Mouse (Mus musculus): ENCODE data around the gene Tmem131. TPM values are rescaled to one million over a fixed set of nuclear protein-coding genes. Genes with fewer than 3 reads are reported as not detected.

The Tmem131 gene
- total RNA-seq (2014; fragmentation: Nextera tagmentation) (298 and 313 TPM in 2 replicates), total RNA-seq (2017) (50.2 and 51.0 TPM in 2 replicates), polyA plus RNA-seq (2012) (98.2 and 108 TPM in 2 replicates)

DNA sequence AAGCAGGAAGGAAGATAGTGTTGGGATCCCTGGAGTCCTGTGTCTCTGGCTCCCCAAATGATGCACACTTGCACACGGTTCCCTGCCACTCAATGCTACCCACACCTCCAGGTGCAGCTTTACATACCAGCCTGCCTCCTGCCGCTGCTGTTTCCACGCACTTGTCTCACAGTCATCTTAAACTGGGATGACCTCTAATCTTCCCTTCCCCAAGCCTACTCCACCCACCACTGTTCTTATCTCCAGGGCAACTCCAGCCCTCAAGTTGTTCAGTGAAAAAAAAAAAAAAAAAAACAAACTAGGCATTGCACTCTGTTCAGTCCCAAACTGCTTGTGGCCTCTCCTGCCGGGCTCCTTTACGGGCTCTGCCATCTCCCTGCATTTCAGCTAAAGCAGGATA is at the start of gene Tmem131:
Gene Tmem131, minus strand, starts transcription at position 14 of the 400 bp plus-strand sequence.
- ATAC-seq (ENCODE audit: extremely low read depth, insufficient number of reproducible peaks, low FRiP score, poor library complexity, severe bottlenecking) (peak; percentile 84), DNase-seq (ENCODE audit: low spot score) (peak; percentile 77)
- TF ChIP-seq TAL1 (conservative IDR thresholded peaks at IDR 0.05; ENCODE audit: low read depth, low read length) (peak; percentile 54), CTCF (IDR thresholded peaks at IDR 0.05; ENCODE audit: low read depth, low read length) (no peak)
- no peaks in the 10 kb centered on the region for H3K9me3 ChIP-seq (replicated peaks)
- no peaks in the 10 kb centered on the region for H3K36me3 ChIP-seq (replicated peaks)
- H3K4me1 ChIP-seq (ENCODE audit: insufficient read depth, low read depth, low read length), result peaks cover 68% of the 10 kb centered on the region
- H3K4me3 ChIP-seq (ENCODE audit: low read depth, low read length), result peak within 1 kb of the TSS; percentile 58; the same call in 1 of the 2 replicates
- H3K27me3 ChIP-seq (ENCODE audit: insufficient read depth, low read length), result no peaks in the 10 kb centered on the region

DNA sequence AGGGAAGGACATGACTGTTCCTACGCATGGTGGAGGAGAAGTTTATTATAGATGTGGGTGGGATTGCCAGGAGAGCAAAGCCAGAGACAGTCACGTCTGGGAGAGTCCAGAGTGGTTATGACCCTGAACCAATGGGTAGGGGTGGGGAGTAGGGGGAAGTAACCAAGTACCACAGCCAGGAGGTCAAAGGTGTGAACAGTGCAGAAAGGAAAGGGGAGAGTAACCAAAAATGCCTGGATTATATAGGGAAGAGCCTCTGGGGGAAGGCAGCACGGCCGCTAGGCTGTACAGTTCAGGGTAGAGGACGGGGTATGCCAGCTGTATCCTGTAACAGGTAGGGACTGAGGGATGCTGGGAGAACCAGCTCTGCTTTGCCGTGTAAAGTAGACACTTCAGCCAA is 45.1 kb upstream of the Tmem131 start:
- ATAC-seq (ENCODE audit: extremely low read depth, insufficient number of reproducible peaks, low FRiP score, poor library complexity, severe bottlenecking) (no peak), DNase-seq (ENCODE audit: low spot score) (no peak)
- H3K27me3 ChIP-seq (ENCODE audit: insufficient read depth, low read length), result peaks cover 64% of the 10 kb centered on the region
- H3K4me1 ChIP-seq (ENCODE audit: insufficient read depth, low read depth, low read length), result peaks cover 12% of the 10 kb centered on the region
- no peak for TF ChIP-seq TAL1 (conservative IDR thresholded peaks at IDR 0.05; ENCODE audit: low read depth, low read length)
- TF ChIP-seq GATA2 (IDR thresholded peaks at IDR 0.05; ENCODE audit: borderline replicate concordance, low read depth, low read length), result no peak
- no peak for TF ChIP-seq CTCF (IDR thresholded peaks at IDR 0.05; ENCODE audit: low read depth, low read length)
- TF ChIP-seq GATA1 (IDR thresholded peaks at IDR 0.05; ENCODE audit: borderline replicate concordance, low read length), result no peak
- TF ChIP-seq POLR2AphosphoS5 (IDR thresholded peaks at IDR 0.05; ENCODE audit: insufficient replicate concordance, low read depth, low read length), result no peak
- no peaks in the 10 kb centered on the region for H3K9me3 ChIP-seq (replicated peaks)
- H3K36me3 ChIP-seq (replicated peaks), result no peaks in the 10 kb centered on the region
- H3K4me3 ChIP-seq (ENCODE audit: low read depth, low read length), result no peak overlapping the region

DNA sequence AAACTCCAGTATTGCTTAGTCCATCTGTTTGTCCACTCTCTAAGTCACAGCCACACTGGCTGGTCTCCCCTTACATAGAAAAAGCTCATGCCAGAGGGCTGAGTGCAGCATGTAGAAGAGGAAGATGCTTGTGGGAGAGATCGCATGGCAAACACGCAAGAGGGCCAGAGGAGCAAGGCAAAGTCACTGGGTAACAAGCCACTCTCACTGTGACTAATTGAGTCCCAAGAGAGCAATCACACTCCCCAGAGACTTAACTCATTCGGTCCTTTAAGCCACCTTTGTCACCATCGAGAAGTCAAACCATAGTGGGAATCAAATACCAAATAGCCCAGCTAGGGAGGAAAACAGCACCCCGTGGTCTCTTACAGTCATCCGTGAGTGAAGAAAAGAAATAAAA is 44.7 kb upstream of the Tmem131 start:
- H3K9me3 ChIP-seq (replicated peaks), result no peaks in the 10 kb centered on the region
- no peak overlapping the region for H3K4me3 ChIP-seq (ENCODE audit: low read depth, low read length)
- DNase-seq (ENCODE audit: low spot score) (no peak), ATAC-seq (ENCODE audit: extremely low read depth, insufficient number of reproducible peaks, low FRiP score, poor library complexity, severe bottlenecking) (no peak)
- peaks cover 13% of the 10 kb centered on the region for H3K4me1 ChIP-seq (ENCODE audit: insufficient read depth, low read depth, low read length)
- no peaks in the 10 kb centered on the region for H3K36me3 ChIP-seq (replicated peaks)
- H3K27me3 ChIP-seq (ENCODE audit: insufficient read depth, low read length), result peaks cover 65% of the 10 kb centered on the region
- TF ChIP-seq GATA1 (IDR thresholded peaks at IDR 0.05; ENCODE audit: borderline replicate concordance, low read length), result no peak
- TF ChIP-seq POLR2AphosphoS5 (IDR thresholded peaks at IDR 0.05; ENCODE audit: insufficient replicate concordance, low read depth, low read length), result no peak
- TF ChIP-seq TAL1 (conservative IDR thresholded peaks at IDR 0.05; ENCODE audit: low read depth, low read length), result no peak
- TF ChIP-seq GATA2 (IDR thresholded peaks at IDR 0.05; ENCODE audit: borderline replicate concordance, low read depth, low read length), result no peak
- TF ChIP-seq CTCF (IDR thresholded peaks at IDR 0.05; ENCODE audit: low read depth, low read length), result no peak

DNA sequence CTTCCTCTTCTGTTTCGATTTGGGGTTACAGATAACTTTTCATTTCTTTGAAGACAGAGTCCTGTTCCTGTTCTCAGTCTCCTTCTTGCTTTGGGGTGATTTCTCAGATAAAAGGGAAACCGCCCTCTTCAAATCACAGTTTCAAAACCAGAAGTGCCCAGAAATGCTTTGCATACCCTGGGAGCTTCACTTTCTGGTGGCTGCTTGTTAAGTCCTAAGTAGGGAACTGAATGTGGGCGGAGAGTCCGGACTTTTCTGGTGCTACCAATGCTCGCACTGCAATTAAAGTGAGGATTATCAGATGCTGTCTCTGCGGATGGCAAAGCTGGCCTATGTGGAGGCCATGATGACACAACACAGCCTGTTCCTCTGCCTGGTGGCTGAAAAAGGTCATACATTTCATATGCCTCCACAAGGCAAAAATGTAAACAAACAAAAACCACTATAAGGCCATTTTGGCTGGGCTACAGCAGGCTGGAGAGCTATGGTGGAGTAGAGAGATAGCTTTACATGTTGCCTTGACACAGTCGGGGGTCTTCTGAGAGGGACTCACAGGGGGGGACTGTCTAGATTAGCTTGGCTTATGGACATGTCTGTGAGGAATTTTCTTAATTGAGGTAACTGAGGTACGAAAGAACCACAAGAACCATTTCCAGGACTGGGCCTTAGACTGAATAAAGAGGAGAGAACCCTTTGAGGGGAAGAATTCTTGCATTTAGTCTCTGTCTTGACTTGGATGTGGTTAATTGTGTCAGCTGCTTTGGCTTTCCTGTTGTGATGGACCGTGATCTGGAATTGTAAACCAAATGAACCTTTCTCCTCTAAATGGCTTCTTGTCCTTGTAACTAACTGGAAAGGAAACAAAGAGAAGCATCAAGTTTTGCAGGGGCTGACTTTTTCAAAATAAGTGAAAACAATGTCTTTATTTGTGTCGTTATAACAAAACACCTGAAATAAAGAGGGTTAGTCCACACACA is 44.0 kb upstream of the Tmem131 start:
- Histone ChIP-seq H3K4me3 (ENCODE audit: low read depth, low read length) (no peak overlapping the region), H3K27me3 (ENCODE audit: insufficient read depth, low read length) (peaks cover 68% of the 10 kb centered on the region), H3K9me3 (replicated peaks) (no peaks in the 10 kb centered on the region), H3K36me3 (replicated peaks) (no peaks in the 10 kb centered on the region), H3K4me1 (ENCODE audit: insufficient read depth, low read depth, low read length) (peaks cover 17% of the 10 kb centered on the region)
- no peak for DNase-seq (ENCODE audit: low spot score)
- TF ChIP-seq POLR2AphosphoS5 (IDR thresholded peaks at IDR 0.05; ENCODE audit: insufficient replicate concordance, low read depth, low read length) (no peak), TAL1 (conservative IDR thresholded peaks at IDR 0.05; ENCODE audit: low read depth, low read length) (no peak), GATA2 (IDR thresholded peaks at IDR 0.05; ENCODE audit: borderline replicate concordance, low read depth, low read length) (no peak), GATA1 (IDR thresholded peaks at IDR 0.05; ENCODE audit: borderline replicate concordance, low read length) (no peak), CTCF (IDR thresholded peaks at IDR 0.05; ENCODE audit: low read depth, low read length) (no peak)
- ATAC-seq (ENCODE audit: extremely low read depth, insufficient number of reproducible peaks, low FRiP score, poor library complexity, severe bottlenecking), result no peak

DNA sequence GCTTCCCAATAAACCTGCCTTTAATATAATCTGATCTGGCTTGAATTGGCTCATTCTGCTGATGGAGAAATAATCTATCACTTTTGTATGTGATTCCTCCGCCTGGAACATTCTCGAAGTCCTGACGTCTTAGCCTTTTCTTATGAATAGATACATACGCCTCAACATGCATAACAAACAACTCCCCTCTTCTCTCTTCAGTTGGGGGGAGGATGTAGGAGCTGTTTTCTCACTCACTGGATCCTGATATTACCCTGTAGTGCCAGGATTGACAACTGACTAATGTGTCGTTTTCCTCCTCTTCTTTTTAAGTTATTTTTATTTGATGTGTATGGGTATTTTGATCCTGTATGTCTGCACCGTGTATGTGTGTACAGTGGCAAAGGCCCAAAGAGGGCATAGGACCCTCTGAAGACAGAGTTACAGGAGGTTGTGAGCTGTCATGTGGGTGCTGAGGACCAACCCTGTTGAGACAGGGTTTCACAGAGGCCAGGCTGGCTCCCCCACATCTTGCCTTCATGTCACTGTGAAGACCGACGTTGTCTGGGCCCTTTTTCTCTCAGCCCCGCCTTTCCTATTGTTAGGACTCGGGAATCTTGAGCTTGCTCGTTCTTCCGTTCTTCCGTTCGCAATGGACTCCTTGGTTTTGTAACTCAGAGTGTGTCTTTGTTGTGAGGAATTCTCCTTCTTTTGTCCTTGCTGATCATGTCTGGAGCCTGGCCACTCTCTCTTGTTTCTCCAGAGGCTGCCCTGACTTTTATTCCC is 43.1 kb upstream of the Tmem131 start:
- H3K4me1 ChIP-seq (ENCODE audit: insufficient read depth, low read depth, low read length), result peaks cover 22% of the 10 kb centered on the region
- TF ChIP-seq GATA2 (IDR thresholded peaks at IDR 0.05; ENCODE audit: borderline replicate concordance, low read depth, low read length), result no peak
- TF ChIP-seq GATA1 (IDR thresholded peaks at IDR 0.05; ENCODE audit: borderline replicate concordance, low read length), result no peak
- no peak for TF ChIP-seq POLR2AphosphoS5 (IDR thresholded peaks at IDR 0.05; ENCODE audit: insufficient replicate concordance, low read depth, low read length)
- no peak for TF ChIP-seq TAL1 (conservative IDR thresholded peaks at IDR 0.05; ENCODE audit: low read depth, low read length)
- ATAC-seq (ENCODE audit: extremely low read depth, insufficient number of reproducible peaks, low FRiP score, poor library complexity, severe bottlenecking) (no peak), DNase-seq (ENCODE audit: low spot score) (no peak)
- no peaks in the 10 kb centered on the region for H3K36me3 ChIP-seq (replicated peaks)
- no peaks in the 10 kb centered on the region for H3K9me3 ChIP-seq (replicated peaks)
- no peak overlapping the region for H3K4me3 ChIP-seq (ENCODE audit: low read depth, low read length)
- H3K27me3 ChIP-seq (ENCODE audit: insufficient read depth, low read length), result peaks cover 68% of the 10 kb centered on the region

DNA sequence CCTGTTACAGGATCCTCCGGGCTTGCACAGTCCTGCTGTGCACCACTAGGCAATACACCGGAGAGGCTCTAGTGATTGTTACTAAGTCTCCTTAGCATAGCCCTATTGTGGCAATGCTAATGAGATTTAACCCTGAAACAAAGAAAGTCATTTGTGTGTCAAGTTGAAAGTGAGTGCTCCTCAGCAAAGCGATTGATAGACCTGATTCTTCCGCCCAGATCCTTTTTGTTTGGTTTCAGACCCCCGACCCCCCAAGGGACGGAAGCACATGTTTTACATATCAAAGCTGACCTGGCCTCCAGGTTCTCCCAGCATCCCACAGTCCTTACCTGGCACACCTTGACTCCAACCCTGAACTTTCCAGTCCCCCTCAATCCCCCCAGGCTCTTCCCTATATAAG is 42.4 kb upstream of the Tmem131 start:
- H3K4me3 ChIP-seq (ENCODE audit: low read depth, low read length), result no peak overlapping the region
- H3K27me3 ChIP-seq (ENCODE audit: insufficient read depth, low read length), result peaks cover 67% of the 10 kb centered on the region
- TF ChIP-seq GATA1 (IDR thresholded peaks at IDR 0.05; ENCODE audit: borderline replicate concordance, low read length), result no peak
- no peak for TF ChIP-seq POLR2AphosphoS5 (IDR thresholded peaks at IDR 0.05; ENCODE audit: insufficient replicate concordance, low read depth, low read length)
- no peak for TF ChIP-seq TAL1 (conservative IDR thresholded peaks at IDR 0.05; ENCODE audit: low read depth, low read length)
- no peak for TF ChIP-seq CTCF (IDR thresholded peaks at IDR 0.05; ENCODE audit: low read depth, low read length)
- no peak for TF ChIP-seq GATA2 (IDR thresholded peaks at IDR 0.05; ENCODE audit: borderline replicate concordance, low read depth, low read length)
- H3K36me3 ChIP-seq (replicated peaks), result no peaks in the 10 kb centered on the region
- no peaks in the 10 kb centered on the region for H3K9me3 ChIP-seq (replicated peaks)
- DNase-seq (ENCODE audit: low spot score) (no peak), ATAC-seq (ENCODE audit: extremely low read depth, insufficient number of reproducible peaks, low FRiP score, poor library complexity, severe bottlenecking) (no peak)
- peaks cover 22% of the 10 kb centered on the region for H3K4me1 ChIP-seq (ENCODE audit: insufficient read depth, low read depth, low read length)

Data from G1E (cell line).